ENCODE assay signal across 10 mouse cellular contexts in genomic region chr5:119360351-119360750, GRCm38 (mm10).
"Had no signal": no experiment of that assay in that cellular context is flagged by ENCODE, and none has a peak within 500 bp of the region (broad histone marks: within the 10 kb centered on the region; RNA-seq: fewer than 3 reads in every experiment).

No protein-coding gene starts in this region.

- H3K27ac ChIP-seq: kidney, postnatal 0 days; limb, embryonic 13.5 days; liver, embryonic 15.5 days; lung, embryonic 15.5 days; midbrain, embryonic 15.5 days; neural tube, embryonic 12.5 days had no signal

- H3K36me3 ChIP-seq: limb, embryonic 13.5 days; liver, embryonic 15.5 days; lung, embryonic 15.5 days; midbrain, embryonic 15.5 days; neural tube, embryonic 12.5 days had no signal

- H3K4me2 ChIP-seq: limb, embryonic 13.5 days; liver, embryonic 15.5 days; lung, embryonic 15.5 days; midbrain, embryonic 11.5 days; midbrain, embryonic 15.5 days; neural tube, embryonic 12.5 days had no signal

- DNase-seq: kidney, adult 9 months; kidney, postnatal 4 days; left cerebral cortex, postnatal 4 days had no signal

- H3K27me3 ChIP-seq: liver, embryonic 15.5 days; lung, embryonic 15.5 days; midbrain, embryonic 15.5 days; neural tube, embryonic 12.5 days had no signal

- H3K9ac ChIP-seq: limb, embryonic 13.5 days; liver, embryonic 15.5 days; lung, embryonic 15.5 days; midbrain, embryonic 15.5 days; neural tube, embryonic 12.5 days had no signal

- H3K9me3 ChIP-seq: limb, embryonic 13.5 days; liver, embryonic 15.5 days; lung, embryonic 15.5 days; midbrain, embryonic 15.5 days; neural tube, embryonic 12.5 days had no signal

- H3K4me3 ChIP-seq: limb, embryonic 13.5 days; liver, embryonic 15.5 days; lung, embryonic 15.5 days; midbrain, embryonic 15.5 days; neural tube, embryonic 12.5 days had no signal

- H3K4me1 ChIP-seq: limb, embryonic 13.5 days; liver, embryonic 15.5 days; midbrain, embryonic 15.5 days; neural tube, embryonic 12.5 days had no signal

- ATAC-seq: midbrain, embryonic 15.5 days had no signal
